Mouse (Mus musculus): ENCODE data around the gene Fam43a. TPM values are rescaled to one million over a fixed set of nuclear protein-coding genes. Genes with fewer than 3 reads are reported as not detected.

Gene Fam43a
- total RNA-seq, 2 experiments from 2014 or later = 17.3 to 18.1 TPM

- no peak for TF ChIP-seq CTCF (IDR thresholded peaks at IDR 0.05)
- Histone ChIP-seq H3K27ac (no peak overlapping the region), H3K4me3 (no peak overlapping the region)
- intact Hi-C loops (cut with DNase I) = no loop called here
- no peak for DNase-seq (ENCODE audit: extremely low spot score in 1 of 2, low spot score in 2 of 2)
Observed at GRCm38 (mm10) chr16:30614122-30614521, 14.6 kb downstream of the Fam43a start.

- TF ChIP-seq CTCF (IDR thresholded peaks at IDR 0.05) = no peak
- DNase-seq (ENCODE audit: extremely low spot score in 1 of 2, low spot score in 2 of 2) = no peak
- intact Hi-C loops (cut with DNase I) = no loop called here
- Histone ChIP-seq H3K4me3 (no peak overlapping the region), H3K27ac (no peak overlapping the region)
Observed at GRCm38 (mm10) chr16:30614705-30615317, 15.3 kb downstream of the Fam43a start.

GRCm38 (mm10) chr16:30616281-30616680, 16.8 kb downstream of the Fam43a start:
- intact Hi-C loops (cut with DNase I) = no loop called here
- no peak for TF ChIP-seq CTCF (IDR thresholded peaks at IDR 0.05)

GRCm38 (mm10) chr16:30623645-30624044, 24.1 kb downstream of the Fam43a start:
- intact Hi-C loops (cut with DNase I) = no loop called here
- no peak for DNase-seq (ENCODE audit: extremely low spot score in 1 of 2, low spot score in 2 of 2)
- Histone ChIP-seq H3K27ac (no peak overlapping the region), H3K4me3 (no peak overlapping the region)
- TF ChIP-seq CTCF (IDR thresholded peaks at IDR 0.05) = no peak

More at GRCm38 (mm10) chr16:30616281-30616680, 16.8 kb downstream of the Fam43a start:
- Histone ChIP-seq H3K27ac (no peak overlapping the region), H3K4me3 (no peak overlapping the region)
- DNase-seq (ENCODE audit: extremely low spot score in 1 of 2, low spot score in 2 of 2) = no peak

GRCm38 (mm10) chr16:30624640-30625039, 25.1 kb downstream of the Fam43a start:
- intact Hi-C loops (cut with DNase I) = no loop called here
- TF ChIP-seq CTCF (IDR thresholded peaks at IDR 0.05) = no peak
- DNase-seq (ENCODE audit: extremely low spot score in 1 of 2, low spot score in 2 of 2) = no peak
- Histone ChIP-seq H3K4me3 (no peak overlapping the region), H3K27ac (no peak overlapping the region)

DNA sequence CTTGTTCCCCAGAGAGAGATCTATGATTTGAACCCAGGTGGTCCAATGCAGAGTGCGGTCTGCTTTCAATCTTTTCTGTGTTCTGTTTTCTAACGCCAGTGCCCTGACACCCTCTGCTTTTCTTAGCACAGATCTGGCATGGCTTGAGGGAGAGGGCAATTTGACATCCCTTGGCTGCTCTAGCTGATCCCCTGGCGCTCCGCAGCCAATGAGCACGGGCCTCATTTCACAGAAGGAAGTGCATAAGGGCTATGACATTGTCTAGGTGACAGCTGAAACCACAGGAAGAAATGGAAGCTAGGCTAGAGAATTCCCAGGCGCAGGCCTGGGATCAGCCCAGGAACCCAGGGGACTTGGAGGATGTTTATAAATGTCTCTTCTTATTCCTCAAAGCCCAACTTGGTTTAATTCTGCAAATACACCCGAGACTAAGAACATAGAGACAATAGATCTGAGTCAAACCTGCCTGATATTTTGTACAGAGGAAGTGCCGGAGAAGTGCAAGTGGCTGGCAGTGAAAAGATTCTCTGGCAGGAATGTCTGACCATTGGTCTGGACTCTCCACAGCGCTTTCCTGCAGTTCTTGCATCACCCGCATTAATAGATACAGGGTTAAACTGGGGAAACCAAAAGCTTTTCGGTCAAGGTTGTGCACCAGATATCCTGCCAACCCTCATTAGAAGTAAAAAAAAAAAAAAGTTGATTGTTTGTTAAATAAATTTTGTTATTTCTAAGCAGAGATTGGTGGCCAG, 28.2 kb downstream of the Fam43a start:
- TF ChIP-seq CTCF (IDR thresholded peaks at IDR 0.05) = no peak
- Histone ChIP-seq H3K4me3 (no peak overlapping the region), H3K27ac (no peak overlapping the region)
- intact Hi-C loops (cut with DNase I) = no loop called here
- no peak for DNase-seq (ENCODE audit: extremely low spot score in 1 of 2, low spot score in 2 of 2)

- no peak for TF ChIP-seq CTCF (IDR thresholded peaks at IDR 0.05)
- intact Hi-C loops (cut with DNase I) = no loop called here
- DNase-seq (ENCODE audit: extremely low spot score in 1 of 2, low spot score in 2 of 2) = no peak
- Histone ChIP-seq H3K27ac (no peak overlapping the region), H3K4me3 (no peak overlapping the region)
Observed at GRCm38 (mm10) chr16:30628401-30628800, 28.9 kb downstream of the Fam43a start.

DNA sequence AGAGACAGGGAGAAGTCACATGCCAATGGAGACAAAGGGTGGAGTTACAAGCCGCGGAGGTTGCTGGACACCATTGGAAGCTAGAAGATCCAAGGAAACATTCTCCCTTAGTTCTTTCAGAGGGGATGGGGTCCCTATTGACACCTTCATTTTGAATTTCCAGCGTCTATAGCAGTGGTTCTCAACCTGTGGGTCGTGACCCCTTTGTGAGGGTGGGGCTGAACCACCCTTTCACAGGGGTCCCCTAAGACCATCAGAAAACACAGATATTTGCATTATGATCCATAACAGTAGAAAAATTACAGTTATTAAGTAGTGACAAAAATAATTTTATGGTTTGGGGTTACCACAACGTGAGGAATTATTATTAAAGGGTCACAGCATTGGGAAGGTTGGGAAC, 30.0 kb downstream of the Fam43a start:
- no peak overlapping the region for H3K27ac ChIP-seq
- no peak overlapping the region for H3K4me3 ChIP-seq
- intact Hi-C loops (cut with DNase I) = no loop called here
- DNase-seq (ENCODE audit: extremely low spot score in 1 of 2, low spot score in 2 of 2) = no peak
- TF ChIP-seq CTCF (IDR thresholded peaks at IDR 0.05) = no peak

DNA sequence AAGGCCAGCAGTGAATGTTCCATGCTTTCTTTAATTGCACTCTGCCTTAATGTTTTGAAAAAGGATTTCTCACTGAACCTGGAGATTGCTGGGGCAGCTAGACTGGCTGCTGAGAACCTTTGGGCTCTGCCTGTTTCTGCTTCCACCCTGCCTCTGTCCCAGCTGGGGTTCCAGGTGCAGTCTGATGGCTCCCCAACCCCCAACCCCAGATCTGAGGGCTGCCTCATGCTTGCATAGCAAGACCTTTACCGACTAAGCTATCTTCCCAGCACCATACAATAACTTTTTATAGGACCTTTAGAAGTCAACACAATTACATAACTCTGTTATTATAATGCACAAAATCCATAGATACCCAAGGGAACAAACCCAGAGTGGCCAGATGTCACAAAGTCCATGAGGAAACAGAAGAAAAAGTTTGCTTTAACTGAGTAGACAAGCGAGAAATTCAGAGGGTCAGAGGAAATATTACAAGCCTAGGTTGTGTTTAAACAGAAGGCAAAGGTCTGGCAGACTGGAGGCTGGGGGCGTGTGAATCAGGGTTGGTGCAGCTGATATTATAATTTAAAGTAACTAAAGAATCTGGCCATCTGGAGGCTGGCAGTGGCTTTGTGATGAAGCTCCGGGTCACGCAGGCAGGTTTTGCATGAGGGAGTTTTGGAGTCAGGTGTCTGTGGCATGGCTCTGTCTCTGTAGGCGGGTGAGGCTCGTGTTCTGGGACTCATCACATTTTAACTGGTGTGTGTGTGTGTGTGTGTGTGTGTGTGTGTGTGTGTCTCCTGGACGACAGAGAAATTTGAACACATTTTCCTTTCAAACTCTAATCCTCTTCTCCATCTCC, 34.6 kb downstream of the Fam43a start:
- intact Hi-C loops (cut with DNase I) = no loop called here
- Histone ChIP-seq H3K27ac (no peak overlapping the region), H3K4me3 (no peak overlapping the region)
- TF ChIP-seq CTCF (IDR thresholded peaks at IDR 0.05) = no peak
- no peak for DNase-seq (ENCODE audit: extremely low spot score in 1 of 2, low spot score in 2 of 2)

GRCm38 (mm10) chr16:30638586-30638985, 39.1 kb downstream of the Fam43a start:
- no peak overlapping the region for H3K27ac ChIP-seq
- H3K4me3 ChIP-seq = no peak overlapping the region
- DNase-seq (ENCODE audit: extremely low spot score in 1 of 2, low spot score in 2 of 2) = no peak
- intact Hi-C loops (cut with DNase I) = no loop called here
- no peak for TF ChIP-seq CTCF (IDR thresholded peaks at IDR 0.05)

GRCm38 (mm10) chr16:30640591-30640990, 41.1 kb downstream of the Fam43a start:
- DNase-seq (ENCODE audit: extremely low spot score in 1 of 2, low spot score in 2 of 2) = no peak
- Histone ChIP-seq H3K4me3 (no peak overlapping the region), H3K27ac (no peak overlapping the region)
- intact Hi-C loops (cut with DNase I) = no loop called here
- no peak for TF ChIP-seq CTCF (IDR thresholded peaks at IDR 0.05)

DNA sequence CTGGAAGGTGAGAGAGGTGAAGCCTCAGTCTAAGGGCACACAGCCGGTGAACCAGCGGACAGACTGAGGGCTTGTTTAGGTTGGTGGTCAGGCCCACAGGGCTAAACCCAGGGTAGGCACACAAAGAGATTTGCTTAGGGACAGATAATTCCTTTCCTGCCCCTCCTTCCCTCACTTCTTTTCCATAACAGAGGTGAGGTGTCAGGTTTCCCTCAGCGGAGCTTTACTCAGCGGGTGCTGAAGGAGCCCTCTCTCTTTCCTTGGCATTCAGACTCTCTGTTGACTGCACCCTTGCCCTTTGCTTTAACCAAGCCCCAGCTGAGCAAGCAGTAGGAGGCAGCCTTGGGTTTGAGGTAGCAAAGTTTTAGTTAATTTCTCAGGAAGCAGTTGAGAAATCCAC, 41.9 kb downstream of the Fam43a start:
- TF ChIP-seq CTCF (IDR thresholded peaks at IDR 0.05) = no peak
- no peak for DNase-seq (ENCODE audit: extremely low spot score in 1 of 2, low spot score in 2 of 2)
- H3K27ac ChIP-seq = no peak overlapping the region
- intact Hi-C loops (cut with DNase I) = no loop called here
- H3K4me3 ChIP-seq = no peak overlapping the region
